In genomic region chr4:125882531-125882930, GRCm38 (mm10) we compare ENCODE assay signal across 11 mouse cellular contexts.
DNase-seq lines count a peak whose midpoint lies in the region; ATAC-seq lines count a peak whose summit lies in the region.
"Had no signal": no experiment of that assay in that cellular context is flagged by ENCODE, and none has a peak within 500 bp of the region (broad histone marks: within the 10 kb centered on the region; RNA-seq: fewer than 3 reads in every experiment).

No protein-coding gene starts in this region.

- WGBS in liver, embryonic 11.5 days = 50% methylated on average over 3 of the region's 3 CpGs

- no peak for ATAC-seq in liver, embryonic 11.5 days (replicated peaks; ENCODE audit: low FRiP score)
- ATAC-seq: forebrain, postnatal 0 days; intestine, embryonic 15.5 days had no signal

- no peak overlapping the region for H3K9ac ChIP-seq in liver, embryonic 11.5 days (ENCODE audit: low read depth, low read length)
- H3K9ac ChIP-seq: forebrain, postnatal 0 days; intestine, embryonic 15.5 days had no signal

- no peak overlapping the region for H3K4me2 ChIP-seq in liver, embryonic 11.5 days
- H3K4me2 ChIP-seq: intestine, embryonic 15.5 days had no signal

- no peaks in the 10 kb centered on the region for H3K9me3 ChIP-seq in liver, embryonic 11.5 days (ENCODE audit: control insufficient read depth, low read length)
- H3K9me3 ChIP-seq: intestine, embryonic 15.5 days had no signal

- no peak overlapping the region for H3K4me3 ChIP-seq in liver, embryonic 11.5 days (ENCODE audit: low read depth, low read length)
- H3K4me3 ChIP-seq: intestine, embryonic 15.5 days had no signal

- no peaks in the 10 kb centered on the region for H3K36me3 ChIP-seq in liver, embryonic 11.5 days (ENCODE audit: control insufficient read depth, insufficient read depth, low read length)
- H3K36me3 ChIP-seq: intestine, embryonic 15.5 days had no signal

- no peak overlapping the region for H3K27ac ChIP-seq in liver, embryonic 11.5 days (ENCODE audit: low read depth, low read length)
- H3K27ac ChIP-seq: intestine, embryonic 15.5 days had no signal

- no peaks in the 10 kb centered on the region for H3K4me1 ChIP-seq in liver, embryonic 11.5 days (replicated peaks; ENCODE audit: control insufficient read depth, insufficient read depth, low read length)
- H3K4me1 ChIP-seq: intestine, embryonic 15.5 days had no signal

- peak; percentile 14 for DNase-seq in gastrocnemius, postnatal 10 days
- DNase-seq in gastrocnemius, adult 8-10 months (ENCODE audit: low spot score in 2 of 2) = no peak
- peak; percentile 25 for DNase-seq in urinary bladder, adult 2 months (ENCODE audit: low spot score)
- DNase-seq in urinary bladder, postnatal 10 days (ENCODE audit: low spot score) = no peak
- DNase-seq in kidney, postnatal 25 days = peak; percentile 74 to 80
- DNase-seq in layer of hippocampus, adult 11-12 months (ENCODE audit: low spot score) = no peak
- DNase-seq in frontal cortex, postnatal 36 days (ENCODE audit: low spot score in 2 of 2) = no peak
- no peak for DNase-seq in liver, embryonic 11.5 days (ENCODE audit: low spot score)
- DNase-seq: cerebellum, adult 8-10 months; forebrain, postnatal 0 days had no signal

- no peaks in the 10 kb centered on the region for H3K27me3 ChIP-seq in liver, embryonic 11.5 days (replicated peaks; ENCODE audit: control insufficient read depth, insufficient read depth, low read length)
- H3K27me3 ChIP-seq: intestine, embryonic 15.5 days had no signal

Comparison
In these comparisons a context has a peak if more than half of its experiments do, and no peak if none do; other contexts are left out.
1. DNase-seq: peak in gastrocnemius, postnatal 10 days (single experiment), urinary bladder, adult 2 months (single experiment) and kidney, postnatal 25 days (2 of 2); none in gastrocnemius, adult 8-10 months (0 of 2), urinary bladder, postnatal 10 days (single experiment), layer of hippocampus, adult 11-12 months (single experiment), frontal cortex, postnatal 36 days (0 of 2) and liver, embryonic 11.5 days (single experiment).